Mouse (Mus musculus) right cerebral cortex, adult 18-20 months (tissue): Measurements from ENCODE around the gene Hip1.

Experiments used
- DNase-seq: peaks from one replicate; pipeline ENCODE4 v3.0.0; 2022; ENCODE audit warnings: mixed read lengths

Gene Hip1

DNA sequence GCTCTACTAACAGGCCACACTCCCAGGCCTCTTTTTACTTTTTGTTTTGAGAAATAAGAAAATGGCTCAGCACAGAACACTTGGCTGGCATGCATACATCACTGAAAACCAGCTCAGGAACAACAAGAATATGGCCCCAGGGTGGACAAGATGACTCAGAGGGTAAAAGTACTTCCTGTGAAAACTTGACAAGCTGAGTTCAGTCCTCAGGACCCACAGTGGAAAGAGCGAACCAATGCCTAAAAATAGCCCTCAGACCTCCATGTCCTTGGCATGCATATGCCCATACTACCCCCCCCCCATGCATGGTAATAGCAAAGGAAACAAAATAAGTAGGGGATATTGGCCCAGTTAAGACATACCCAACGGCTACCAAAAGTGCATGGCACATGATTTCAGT is 15.0 kb downstream of the Hip1 start:
- DNase-seq, result no peak

DNA sequence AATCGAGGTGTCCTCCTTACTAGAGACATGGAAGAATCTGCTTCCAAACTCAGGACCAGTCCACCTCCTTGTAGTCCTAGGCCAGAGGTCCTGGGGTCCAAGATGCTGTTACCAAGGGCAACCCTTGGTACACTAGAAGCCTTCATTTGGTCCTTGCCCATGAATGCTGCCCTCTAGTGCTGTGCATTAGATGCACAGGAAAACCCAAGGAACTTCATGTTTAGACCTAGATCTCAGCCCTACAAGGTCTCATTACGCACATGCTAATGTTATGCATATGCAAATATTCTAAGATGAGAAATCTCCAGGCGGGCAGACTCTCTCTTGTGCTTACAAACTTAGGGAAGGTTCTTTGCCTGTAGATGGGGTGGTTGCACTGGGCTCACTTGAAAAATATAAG is 15.6 kb downstream of the Hip1 start:
- no peak for DNase-seq

DNA sequence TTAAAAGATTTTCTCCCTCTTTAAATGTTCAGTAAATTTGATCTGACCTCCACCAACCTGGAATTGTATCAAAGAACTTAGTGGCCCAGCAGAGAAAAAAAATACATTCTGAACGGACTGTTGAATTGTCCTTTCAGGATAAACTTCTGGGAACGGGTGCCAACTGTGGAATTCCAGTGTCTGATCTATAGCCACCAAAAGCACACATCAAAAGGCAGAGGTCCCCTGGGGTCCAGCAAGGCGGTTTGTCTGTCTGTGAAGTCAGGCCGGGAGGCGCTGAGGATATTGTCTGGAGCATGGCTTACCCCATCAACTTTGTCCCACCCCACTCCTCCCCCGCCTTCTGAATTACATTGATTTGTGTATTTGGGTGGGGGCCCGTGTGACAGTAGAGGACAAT is 16.9 kb downstream of the Hip1 start:
- no peak for DNase-seq

DNA sequence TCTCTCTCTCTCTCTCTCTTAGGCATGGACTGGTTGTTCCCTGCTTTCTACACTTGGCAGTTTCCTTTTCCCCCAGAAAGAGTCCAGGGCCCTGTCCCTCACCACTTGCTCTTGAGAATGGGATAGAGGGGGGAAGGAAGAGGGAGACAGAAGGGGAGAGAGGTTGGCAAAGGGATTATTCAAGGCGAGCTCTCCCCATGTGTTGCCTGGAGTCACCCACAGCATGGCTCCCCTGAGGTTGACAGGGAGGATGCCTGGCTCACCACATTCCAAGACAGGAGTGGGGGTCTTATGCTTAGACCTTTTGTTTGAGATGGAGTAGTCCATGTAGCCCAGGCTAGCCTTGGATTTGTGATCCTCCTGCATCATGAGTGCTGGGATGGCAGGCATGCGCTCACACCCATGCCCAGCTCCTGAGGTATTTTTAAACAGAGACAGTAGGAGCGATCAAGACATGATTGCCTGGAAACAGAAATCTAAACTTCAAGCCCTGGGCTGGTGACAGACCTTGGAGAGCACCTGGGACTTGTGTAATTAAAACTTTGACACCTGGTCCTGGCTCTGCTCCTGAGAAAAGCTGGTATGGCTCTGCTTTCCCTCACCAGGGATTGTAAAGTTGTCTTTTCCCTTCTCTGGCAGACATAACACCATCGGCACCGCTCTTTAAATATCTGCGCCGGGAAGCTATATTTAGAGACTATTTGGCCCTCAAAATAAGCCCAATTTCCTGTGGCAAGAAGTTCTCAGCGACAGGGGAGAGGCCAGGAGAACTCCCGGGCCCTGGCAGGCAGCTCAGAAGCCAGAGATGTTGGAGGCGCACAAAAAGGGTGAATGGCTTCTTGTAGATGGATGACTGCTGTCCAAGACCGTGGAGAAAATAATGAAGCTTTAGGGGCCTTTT is 20.0 kb downstream of the Hip1 start:
- DNase-seq, result peak; percentile 23

DNA sequence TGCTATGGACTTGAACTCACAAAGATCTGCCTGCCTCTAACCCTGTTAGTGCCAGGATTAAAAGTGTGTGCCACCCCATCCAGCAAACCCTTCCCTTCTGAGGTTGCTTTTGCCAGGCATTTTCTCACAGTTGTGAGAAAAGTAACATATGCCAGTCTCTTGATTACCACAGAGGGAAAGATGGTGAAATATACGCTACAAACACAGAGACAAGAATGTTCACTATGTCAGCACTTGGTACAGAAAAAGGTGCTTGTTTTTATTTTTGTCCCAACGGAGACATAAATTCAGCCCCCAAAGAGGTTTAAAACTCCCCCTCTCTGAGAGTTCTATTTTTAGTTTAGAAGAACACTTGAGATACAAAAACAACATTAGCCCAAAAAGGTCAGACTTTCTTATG is 20.8 kb downstream of the Hip1 start:
- no peak for DNase-seq

DNA sequence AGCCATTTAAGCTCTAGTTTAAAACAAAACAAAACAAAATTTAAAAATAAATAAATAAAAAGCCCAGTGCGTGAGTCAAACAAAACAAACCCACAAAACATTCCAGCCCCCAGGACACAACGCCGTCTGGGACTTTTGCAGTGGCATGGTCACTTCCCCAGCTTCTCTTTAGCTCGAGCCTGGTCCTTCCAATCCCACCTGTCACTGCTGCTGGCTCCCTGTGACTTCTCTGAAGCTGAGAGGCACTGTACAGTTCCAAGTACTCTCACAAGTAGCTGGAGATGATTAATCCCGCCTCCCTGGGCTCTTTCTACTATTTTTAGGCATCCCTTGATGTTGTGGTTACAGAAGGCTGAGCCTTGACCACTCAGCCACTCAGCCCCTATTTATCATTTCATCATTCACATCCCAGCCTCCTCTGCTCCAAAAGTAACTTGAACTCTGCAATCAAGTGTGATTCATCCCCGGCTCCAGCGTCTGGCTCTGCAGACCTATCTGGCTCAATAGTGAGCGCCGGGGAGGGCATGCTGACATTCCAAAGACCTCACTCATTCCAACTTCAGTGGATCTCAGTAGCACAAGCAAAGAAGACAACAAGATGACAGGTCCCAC is 22.7 kb downstream of the Hip1 start:
- DNase-seq, result no peak

DNA sequence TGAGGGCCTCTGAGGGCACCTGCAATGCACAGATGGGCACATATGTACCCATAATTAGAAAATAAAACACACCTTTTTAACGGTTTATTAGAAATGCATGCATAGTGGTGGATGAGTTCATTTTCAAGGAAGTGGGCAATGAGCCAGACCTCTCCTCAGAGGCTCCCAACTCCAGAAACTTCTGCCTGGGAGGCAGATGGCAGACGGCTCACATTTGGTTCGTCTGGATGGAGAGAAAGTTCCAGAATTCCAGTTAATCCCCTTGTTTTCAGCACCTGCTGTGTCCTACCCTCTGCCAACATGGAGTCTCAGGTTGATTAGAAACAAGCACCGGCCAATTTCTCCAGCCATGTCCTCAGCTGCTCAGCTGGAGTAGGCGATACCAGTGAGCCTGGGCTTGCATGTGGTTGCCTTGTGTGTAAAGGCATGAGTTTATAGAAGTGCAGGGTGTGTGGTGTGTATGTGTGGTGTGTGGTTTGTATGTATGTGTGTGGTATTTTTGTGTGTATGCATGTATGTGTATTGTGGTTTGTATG is 27.5 kb downstream of the Hip1 start:
- DNase-seq, result no peak

DNA sequence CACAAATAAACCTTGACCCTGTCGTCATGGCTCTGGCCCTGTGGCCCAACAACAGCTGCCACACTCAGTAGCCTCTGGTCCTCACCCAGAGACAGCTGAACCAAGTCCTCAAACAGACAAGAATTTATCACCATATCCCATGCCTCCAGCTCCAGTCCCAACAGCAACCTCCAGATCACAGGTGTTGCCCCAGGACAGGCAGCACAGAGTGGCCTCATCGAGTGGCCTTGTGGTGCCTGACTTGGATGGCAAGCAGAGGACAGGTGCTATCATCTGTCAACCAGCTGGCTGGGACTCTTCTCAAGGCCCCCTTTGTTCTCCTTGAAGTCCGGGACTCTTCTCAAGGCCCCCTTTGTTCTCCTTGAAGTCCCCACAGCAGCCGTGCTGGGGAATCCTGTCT is 31.8 kb downstream of the Hip1 start:
- no peak for DNase-seq

DNA sequence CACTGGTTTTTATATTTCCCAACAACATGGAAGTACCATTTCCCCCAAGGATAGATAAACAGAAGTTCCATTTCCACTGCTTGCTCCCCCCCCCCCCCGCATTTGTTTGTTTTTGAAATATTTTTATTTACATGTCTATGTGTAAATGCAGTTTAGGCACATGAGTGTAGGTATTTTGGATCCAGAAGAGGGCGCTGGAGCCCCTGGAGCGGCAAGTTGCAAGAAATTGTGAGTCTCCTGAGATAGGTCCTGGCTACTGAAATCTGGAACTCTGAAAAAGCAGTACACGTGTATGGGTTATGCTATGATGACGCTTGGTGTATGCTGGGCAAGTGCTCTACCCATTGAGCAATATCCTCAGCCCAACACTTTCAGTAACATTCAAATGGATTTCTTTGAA is 33.8 kb downstream of the Hip1 start:
- DNase-seq, result no peak

DNA sequence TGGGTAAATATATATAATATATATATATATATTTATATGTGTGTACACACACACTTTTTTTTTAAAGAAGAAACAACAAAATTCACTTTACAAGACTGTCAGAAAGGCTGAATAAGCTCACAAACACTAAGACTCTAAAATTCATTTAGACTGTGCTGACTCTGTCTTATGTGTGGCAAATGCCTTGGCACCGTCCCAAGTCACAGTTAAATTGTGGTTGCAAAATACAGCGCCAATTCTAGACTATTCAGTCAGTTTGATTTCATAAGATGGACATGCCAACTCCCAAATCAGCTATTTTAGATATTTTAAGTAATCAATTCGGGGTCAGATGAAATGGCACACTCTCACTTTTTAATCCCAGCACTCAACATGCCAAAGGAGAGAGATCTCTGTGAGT is 36.6 kb downstream of the Hip1 start:
- peak; percentile 40 for DNase-seq

DNA sequence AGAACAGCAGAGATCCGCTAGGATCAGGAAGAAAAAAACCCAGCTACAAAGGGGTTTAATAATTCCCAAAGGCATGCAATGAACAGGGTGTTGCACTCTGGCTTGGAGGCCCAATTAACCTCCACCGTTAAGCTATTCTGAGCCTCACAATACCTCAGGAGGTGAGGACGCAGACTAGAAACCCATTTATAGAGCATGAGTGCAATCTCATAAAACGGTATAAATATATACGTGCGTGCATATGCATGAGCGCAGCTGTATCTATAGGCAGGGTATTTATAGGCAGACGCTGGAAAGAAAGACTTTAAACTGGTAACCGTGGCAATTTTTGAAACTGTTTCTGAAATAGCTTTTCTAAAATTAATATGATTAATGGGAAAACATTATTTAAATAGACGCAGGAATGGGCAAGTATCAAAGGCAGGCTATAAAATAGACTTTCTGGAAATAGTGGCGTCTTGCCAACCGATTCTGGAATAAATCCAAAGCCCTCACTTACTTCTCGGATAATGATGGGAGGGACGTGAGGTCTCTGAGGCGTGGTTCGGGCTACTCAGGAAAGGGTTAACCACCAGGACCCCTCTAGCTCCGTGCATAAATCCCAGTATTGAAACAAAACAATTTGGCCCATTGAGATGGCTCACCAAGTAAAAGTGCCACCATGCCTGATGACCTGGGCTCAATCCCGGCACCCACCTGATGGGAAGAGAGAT is 37.2 kb downstream of the Hip1 start:
- DNase-seq, result no peak

DNA sequence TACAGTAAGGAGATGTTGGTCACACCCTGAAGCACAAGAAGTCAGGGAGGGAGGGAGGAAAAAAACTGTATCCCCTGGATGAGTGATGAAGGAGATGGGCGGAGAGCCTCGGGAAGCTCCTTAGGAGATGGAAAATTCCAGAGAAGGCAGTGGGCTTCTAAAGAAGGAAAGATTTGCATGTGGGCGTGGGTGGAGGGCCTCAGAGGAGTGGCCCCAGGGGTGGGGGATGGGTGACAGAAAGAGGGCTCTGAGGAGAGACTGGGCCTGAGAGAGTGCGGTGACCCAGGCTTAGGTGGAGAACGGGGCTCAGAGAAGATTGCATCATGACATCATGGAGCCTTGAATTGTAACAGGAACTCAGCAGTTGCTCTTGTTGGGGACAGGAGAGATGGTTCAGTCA is 39.5 kb downstream of the Hip1 start:
- no peak for DNase-seq

DNA sequence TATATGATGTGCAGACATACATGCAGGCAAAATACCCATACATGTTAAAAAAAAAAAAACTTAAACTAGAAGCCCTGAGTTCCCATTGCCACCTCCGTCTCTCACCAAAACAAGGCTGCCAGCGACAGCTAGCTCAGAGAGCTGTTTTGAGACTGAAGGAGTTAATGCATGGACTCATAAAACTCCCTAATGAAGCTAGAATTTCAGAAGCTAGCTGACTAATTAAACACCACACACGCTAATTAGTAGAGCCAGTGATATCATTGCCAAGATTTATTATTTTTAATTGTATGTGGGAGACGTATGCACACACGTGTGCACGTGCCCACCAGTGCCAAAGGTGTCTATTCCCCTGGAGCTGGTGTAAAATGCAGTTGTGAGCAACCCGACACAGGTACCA is 42.0 kb downstream of the Hip1 start:
- no peak for DNase-seq

DNA sequence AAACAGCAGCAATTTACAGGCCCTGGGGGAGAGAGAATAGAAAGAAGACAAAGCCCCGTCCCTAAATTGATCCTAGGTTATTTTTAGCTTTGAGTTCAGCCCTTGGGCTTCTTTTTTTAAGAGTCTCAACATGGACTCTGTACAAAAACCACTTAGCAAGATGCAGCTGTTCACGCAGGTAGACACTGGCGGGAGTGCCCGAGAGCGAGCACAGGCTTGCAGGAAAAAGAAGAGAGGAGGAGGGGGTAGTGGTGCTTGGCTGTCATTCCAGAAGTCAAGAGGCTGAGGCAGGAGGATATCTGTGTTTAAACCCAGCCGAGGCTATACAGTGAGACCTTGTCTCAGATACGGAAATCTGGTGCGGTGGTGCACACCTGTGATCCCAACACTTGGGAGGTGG is 42.9 kb downstream of the Hip1 start:
- DNase-seq, result no peak

DNA sequence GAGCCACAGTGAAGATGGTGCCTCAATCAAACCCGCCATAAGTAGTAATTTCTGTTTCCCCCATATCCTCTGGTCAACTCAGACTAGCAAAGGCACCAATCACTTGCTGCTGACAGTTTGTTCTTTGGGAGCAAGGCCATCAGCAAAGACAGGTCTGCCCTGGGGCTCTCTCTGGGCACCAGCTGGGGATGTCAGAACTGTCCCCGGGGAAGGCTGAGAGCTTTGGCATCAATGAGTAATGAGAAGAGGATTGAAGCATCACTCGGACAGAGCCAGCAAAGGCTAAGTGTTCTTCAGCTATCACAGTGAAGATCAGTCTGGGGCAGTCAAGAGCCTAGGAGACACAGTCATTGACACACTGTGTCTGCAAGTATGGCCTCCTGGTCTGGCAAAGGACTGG is 46.0 kb downstream of the Hip1 start:
- DNase-seq, result no peak

DNA sequence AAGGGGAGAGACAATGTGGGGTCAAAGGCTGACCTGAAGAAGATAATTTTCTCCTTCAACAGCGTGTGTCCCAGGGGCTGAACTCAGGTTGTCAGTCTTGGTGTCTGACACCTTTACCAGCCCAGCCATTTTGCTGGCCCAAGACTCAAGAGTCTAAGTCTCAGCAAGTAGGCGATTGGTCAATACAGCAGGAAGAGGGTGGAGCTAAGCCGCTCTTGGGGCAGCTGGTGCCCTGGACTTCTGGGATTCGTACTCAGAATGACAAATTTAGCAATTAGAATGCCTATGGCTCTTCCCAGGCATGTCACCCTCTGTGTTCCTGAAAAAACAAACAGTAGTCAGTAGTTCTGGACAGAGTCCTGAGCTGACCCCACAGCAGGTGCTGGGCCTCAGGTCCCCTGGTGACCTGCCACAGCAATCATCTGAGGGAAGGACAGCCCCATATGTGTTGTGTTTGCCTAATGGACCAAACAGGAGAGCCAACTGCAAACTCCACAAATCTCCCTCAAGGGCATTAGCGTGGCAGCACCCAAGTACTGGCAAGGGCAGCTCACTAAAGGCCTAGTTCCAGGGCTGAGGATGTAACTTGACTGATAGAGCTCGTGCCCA is 47.5 kb downstream of the Hip1 start:
- DNase-seq, result no peak

DNA sequence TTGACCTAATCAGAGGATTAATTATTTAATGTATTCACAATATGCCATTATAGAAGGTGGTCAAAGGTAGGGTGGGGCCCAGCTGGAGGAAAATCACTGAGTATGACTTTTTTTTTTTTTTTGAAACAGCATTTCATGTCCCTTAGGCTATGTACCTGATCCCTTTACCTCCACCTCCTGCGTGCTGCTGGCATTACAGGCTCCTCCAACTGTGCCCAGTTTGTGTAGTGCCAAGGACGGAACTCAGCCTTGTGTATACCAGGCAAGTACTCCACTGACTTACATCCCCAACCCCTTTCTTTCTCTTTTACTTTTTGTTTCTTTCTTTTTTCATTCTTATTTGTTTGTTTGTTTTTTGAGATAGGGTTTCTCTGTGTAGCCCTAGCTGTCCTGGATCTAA is 48.4 kb downstream of the Hip1 start:
- DNase-seq, result no peak

DNA sequence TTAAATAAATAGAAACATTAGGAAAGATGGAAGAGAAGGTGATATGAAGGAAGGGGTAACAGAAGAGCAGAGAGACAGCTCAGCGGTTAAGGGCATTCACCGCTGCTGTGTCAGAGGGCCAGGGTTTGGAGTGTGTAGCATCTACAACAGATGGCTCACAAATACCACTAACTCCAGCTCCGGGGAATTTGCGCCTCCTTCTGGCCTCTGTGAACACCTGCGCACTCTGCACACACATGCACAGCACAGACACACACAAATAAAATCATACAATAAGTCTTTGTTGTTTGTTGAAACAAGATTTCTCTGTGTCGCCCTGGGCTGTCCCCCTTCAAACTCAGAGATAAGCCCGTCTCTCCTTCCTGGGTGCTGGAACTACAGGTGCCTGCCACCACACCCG is 49.4 kb downstream of the Hip1 start:
- no peak for DNase-seq

DNA sequence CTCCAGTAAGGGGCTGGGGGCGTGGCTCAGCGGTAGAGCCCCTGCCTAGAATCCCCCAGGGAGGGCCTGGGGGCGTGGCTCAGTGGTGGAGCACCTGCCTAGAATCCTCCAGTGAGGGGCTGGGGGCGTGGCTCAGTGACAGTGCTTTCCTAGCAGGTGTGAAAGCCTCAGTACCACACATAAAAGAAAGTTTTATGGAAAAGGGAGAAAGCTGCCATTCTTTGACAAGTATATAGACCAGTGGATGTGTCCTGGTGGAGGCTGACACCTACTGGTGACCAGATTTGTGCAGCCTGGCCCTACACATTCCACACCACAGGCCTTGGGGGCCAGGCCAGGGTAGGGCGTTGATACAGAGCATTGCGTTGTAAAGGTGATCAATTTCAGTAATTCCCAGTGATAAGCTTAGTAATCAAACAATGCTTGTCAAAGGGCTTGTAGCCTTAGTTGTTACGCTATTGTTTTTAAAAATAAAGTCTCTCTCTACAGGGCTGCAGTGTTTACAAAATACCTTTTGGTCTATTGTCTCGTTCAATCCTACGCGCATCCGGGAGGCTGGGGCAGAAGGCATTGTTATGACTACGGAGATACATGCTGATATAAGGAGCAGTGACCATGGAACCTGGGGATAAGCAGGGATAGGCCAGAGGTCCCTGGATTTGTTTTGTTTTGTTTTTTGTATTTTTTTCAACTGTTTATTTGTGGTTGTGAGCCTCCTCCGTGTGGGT is 50.6 kb downstream of the Hip1 start:
- DNase-seq, result no peak

DNA sequence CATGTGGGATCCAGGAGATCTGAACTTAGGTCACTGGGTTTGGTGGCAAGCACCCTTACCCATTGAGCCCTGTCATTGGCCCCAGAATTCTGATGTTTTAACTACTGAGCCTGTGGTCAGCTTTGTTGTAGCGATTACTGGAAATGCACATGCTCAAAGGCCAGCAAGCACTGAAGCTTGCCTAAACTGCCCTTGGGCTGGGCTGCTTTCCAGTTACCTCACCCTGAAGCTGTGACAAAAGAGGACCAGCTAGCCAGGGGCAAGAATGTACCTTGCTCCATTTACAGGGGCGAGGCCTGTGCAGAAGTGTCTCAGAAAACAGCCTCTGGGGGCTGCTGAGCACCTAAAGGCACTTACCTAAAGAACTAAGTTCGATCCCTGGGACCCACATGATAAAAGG is 51.8 kb downstream of the Hip1 start:
- no peak for DNase-seq

DNA sequence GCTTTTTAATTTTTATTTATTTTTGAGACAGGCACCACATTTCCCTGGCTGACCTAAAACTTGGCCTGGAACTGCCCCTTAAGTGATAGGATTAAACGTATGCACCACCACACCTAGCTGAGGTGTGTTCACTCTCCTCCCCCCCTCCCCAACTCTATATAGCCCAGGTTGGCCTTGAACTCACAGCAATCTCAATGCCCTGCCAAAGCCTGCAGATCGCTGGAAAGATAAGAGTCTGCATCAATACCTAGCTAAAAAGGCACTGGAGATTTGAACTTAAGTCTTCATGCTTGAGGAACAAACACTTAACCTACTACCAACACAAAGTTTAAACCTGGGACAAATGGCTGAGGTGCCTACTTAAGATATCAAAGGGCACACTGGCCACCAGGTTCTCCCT is 52.8 kb downstream of the Hip1 start:
- no peak for DNase-seq

DNA sequence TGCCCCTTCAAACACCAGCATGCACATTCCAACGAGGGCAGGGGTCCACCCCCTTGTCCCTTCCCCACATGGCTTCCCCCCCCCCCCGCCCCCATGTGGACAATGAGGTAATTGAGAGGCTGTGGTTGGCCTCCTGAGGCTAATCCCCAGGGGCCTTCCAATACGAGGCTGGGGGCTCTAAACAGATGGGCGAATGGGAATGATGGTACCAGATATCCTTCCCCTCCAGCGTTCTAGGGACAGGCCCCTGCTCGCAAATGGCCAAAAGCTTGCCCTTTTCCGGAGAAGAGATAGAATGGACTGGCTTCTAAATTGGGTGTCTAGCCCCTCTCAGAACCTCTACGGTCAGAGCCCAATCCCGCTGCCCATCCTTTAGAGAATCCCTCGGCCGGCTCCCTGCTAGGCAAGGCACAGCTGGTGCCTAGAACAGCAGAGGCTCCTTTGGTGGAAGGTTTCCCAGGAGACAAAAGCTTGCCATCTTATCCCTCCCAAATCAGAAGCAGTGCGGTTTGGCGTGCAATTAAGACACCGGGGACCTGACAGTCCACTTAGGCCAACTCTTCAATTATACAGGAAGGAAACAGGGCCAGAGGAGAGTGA is 55.1 kb downstream of the Hip1 start:
- DNase-seq, result no peak
